Mouse (Mus musculus): ENCODE measurements around the gene Col17a1.

DNA sequence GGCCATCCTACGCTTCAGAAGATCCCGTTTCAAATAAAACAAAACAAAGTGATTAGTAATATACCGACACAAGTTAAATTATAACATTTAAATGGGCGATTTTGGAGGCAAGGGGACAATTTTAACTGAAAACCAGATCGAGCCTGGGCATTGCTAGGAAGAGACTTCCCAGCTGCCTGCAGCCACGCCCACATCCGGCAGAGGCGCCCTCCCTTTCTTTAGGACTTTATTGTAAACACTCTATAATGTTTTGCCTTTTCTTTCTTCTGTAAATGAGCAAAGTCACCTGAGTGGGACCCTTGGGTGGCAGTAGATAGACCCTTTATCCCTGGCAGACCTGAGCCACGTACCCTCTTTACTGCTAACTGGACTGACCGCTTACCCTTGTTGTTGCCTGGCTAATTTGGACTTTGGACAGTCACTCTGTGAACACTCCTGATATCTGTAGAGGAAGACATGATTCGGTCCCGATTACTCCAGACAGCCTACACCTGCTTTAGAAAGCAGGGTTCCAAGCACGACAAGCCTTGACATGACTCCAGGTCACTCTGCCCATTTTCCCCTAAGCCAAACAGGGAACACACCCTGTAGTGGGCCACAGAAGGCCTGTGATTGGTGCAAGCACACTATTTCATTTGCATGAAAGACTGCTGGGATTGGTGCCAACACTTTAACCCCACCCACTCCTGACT is 13.3 kb upstream of the Col17a1 start:
- TF ChIP-seq CTCF (IDR thresholded peaks at IDR 0.05; ENCODE audit: low read depth) = no peak
- TF ChIP-seq EP300 (IDR thresholded peaks at IDR 0.05; ENCODE audit: low read depth) = no peak

All from liver, embryonic 14.5 days (tissue).